Mouse (Mus musculus): ENCODE data around the gene Chrne. TPM values are rescaled to one million over a fixed set of nuclear protein-coding genes. Genes with fewer than 3 reads are reported as not detected.
"Not testable (repeated sequence)": the region's sequence is repeated elsewhere in the genome, so short reads cannot be mapped to it uniquely, and the experiment has no call there.

Chrne gene
- polyA plus RNA-seq, 1 experiment from 2014 or later = 0.33 TPM

- Histone ChIP-seq H3K9me3 (ENCODE audit: control insufficient read depth, low read length) (no peaks in the 10 kb centered on the region), H3K4me3 (ENCODE audit: low read length) (no peak overlapping the region), H3K4me2 (ENCODE audit: low read depth, low read length) (no peak overlapping the region), H3K36me3 (ENCODE audit: control insufficient read depth, insufficient read depth, low read length) (no peaks in the 10 kb centered on the region), H3K27ac (ENCODE audit: low read length) (no peak overlapping the region), H3K27me3 (ENCODE audit: control insufficient read depth, insufficient read depth, low read depth, low read length) (no peaks in the 10 kb centered on the region), H3K9ac (ENCODE audit: low read length) (no peak overlapping the region), H3K4me1 (replicated peaks; ENCODE audit: control insufficient read depth, insufficient read depth, low read length) (peaks cover 19% of the 10 kb centered on the region)
- 81% methylated on average over 6 of the region's 6 CpGs for WGBS
- ATAC-seq (ENCODE audit: low read depth) = no peak
Measured at GRCm38 (mm10) chr11:70573872-70574271, 45.1 kb downstream of the Chrne start.

GRCm38 (mm10) chr11:70572348-70572902, 46.6 kb downstream of the Chrne start:
- 39% methylated on average over 5 of the region's 5 CpGs for WGBS
- Histone ChIP-seq H3K9me3 (ENCODE audit: control insufficient read depth, low read length) (no peaks in the 10 kb centered on the region), H3K27me3 (ENCODE audit: control insufficient read depth, insufficient read depth, low read depth, low read length) (no peaks in the 10 kb centered on the region), H3K36me3 (ENCODE audit: control insufficient read depth, insufficient read depth, low read length) (no peaks in the 10 kb centered on the region), H3K4me2 (ENCODE audit: low read depth, low read length) (no peak overlapping the region), H3K4me1 (replicated peaks; ENCODE audit: control insufficient read depth, insufficient read depth, low read length) (peaks cover 6% of the 10 kb centered on the region), H3K4me3 (ENCODE audit: low read length) (no peak overlapping the region), H3K27ac (ENCODE audit: low read length) (0 out of 2 replicates have a peak overlapping the region, but pooled peaks have one; percentile 31), H3K9ac (ENCODE audit: low read length) (no peak overlapping the region)
- ATAC-seq (ENCODE audit: low read depth) = no peak

GRCm38 (mm10) chr11:70571641-70572040, 47.4 kb downstream of the Chrne start:
- no peaks in the 10 kb centered on the region for H3K36me3 ChIP-seq (ENCODE audit: control insufficient read depth, insufficient read depth, low read length)
- no peak for ATAC-seq (ENCODE audit: low read depth)
- no peak overlapping the region for H3K4me3 ChIP-seq (ENCODE audit: low read length)
- H3K9ac ChIP-seq (ENCODE audit: low read length) = no peak overlapping the region
- no peak overlapping the region for H3K27ac ChIP-seq (ENCODE audit: low read length)
- H3K27me3 ChIP-seq (ENCODE audit: control insufficient read depth, insufficient read depth, low read depth, low read length) = no peaks in the 10 kb centered on the region
- peaks cover 3% of the 10 kb centered on the region; the same call in 1 of the 2 replicates for H3K4me1 ChIP-seq (replicated peaks; ENCODE audit: control insufficient read depth, insufficient read depth, low read length)
- WGBS = 79% methylated on average over 1 of the region's 1 CpGs
- no peak overlapping the region for H3K4me2 ChIP-seq (ENCODE audit: low read depth, low read length)
- no peaks in the 10 kb centered on the region for H3K9me3 ChIP-seq (ENCODE audit: control insufficient read depth, low read length)

GRCm38 (mm10) chr11:70570614-70571013, 48.4 kb downstream of the Chrne start:
- H3K27ac ChIP-seq (ENCODE audit: low read length); H3K9me3 ChIP-seq (ENCODE audit: control insufficient read depth, low read length); ATAC-seq (ENCODE audit: low read depth); H3K36me3 ChIP-seq (ENCODE audit: control insufficient read depth, insufficient read depth, low read length); H3K4me2 ChIP-seq (ENCODE audit: low read depth, low read length); H3K4me1 ChIP-seq (replicated peaks; ENCODE audit: control insufficient read depth, insufficient read depth, low read length); H3K4me3 ChIP-seq (ENCODE audit: low read length); H3K27me3 ChIP-seq (ENCODE audit: control insufficient read depth, insufficient read depth, low read depth, low read length); H3K9ac ChIP-seq (ENCODE audit: low read length): not testable (repeated sequence)
- 57% methylated on average over 1 of the region's 1 CpGs for WGBS

GRCm38 (mm10) chr11:70566586-70566985, 52.4 kb downstream of the Chrne start:
- Histone ChIP-seq H3K9ac (ENCODE audit: low read length) (no peak overlapping the region), H3K4me3 (ENCODE audit: low read length) (no peak overlapping the region), H3K27me3 (ENCODE audit: control insufficient read depth, insufficient read depth, low read depth, low read length) (no peaks in the 10 kb centered on the region), H3K27ac (ENCODE audit: low read length) (no peak overlapping the region), H3K9me3 (ENCODE audit: control insufficient read depth, low read length) (no peaks in the 10 kb centered on the region), H3K36me3 (ENCODE audit: control insufficient read depth, insufficient read depth, low read length) (no peaks in the 10 kb centered on the region), H3K4me2 (ENCODE audit: low read depth, low read length) (no peak overlapping the region), H3K4me1 (replicated peaks; ENCODE audit: control insufficient read depth, insufficient read depth, low read length) (peaks cover 21% of the 10 kb centered on the region)
- ATAC-seq (ENCODE audit: low read depth) = no peak
- WGBS = 69% methylated on average over 7 of the region's 7 CpGs

Other genes with a start within 250 kb of the Chrne start
- 36.3 and 37.3 TPM in 2 replicates for gene Pelp1, start 209.2 kb downstream of the Chrne start, polyA plus RNA-seq (2015; fragmentation: Nextera tagmentation; extraction: Ambion mirVana)
- gene Arrb2, start 186.6 kb downstream of the Chrne start, polyA plus RNA-seq (2015; fragmentation: Nextera tagmentation; extraction: Ambion mirVana) = 14.1 and 15.0 TPM in 2 replicates
- 39.8 and 43.7 TPM in 2 replicates for gene Med11, start 167.3 kb downstream of the Chrne start, polyA plus RNA-seq (2015; fragmentation: Nextera tagmentation; extraction: Ambion mirVana)
- 0.48 and 1.0 TPM in 2 replicates for gene Zmynd15, start 159.8 kb downstream of the Chrne start, polyA plus RNA-seq (2015; fragmentation: Nextera tagmentation; extraction: Ambion mirVana)
- gene Cxcl16, start 159.2 kb downstream of the Chrne start, polyA plus RNA-seq (2015; fragmentation: Nextera tagmentation; extraction: Ambion mirVana) = 7.5 and 8.3 TPM in 2 replicates
- gene Tm4sf5, start 114.0 kb downstream of the Chrne start, polyA plus RNA-seq (2015; fragmentation: Nextera tagmentation; extraction: Ambion mirVana) = 1.9 and 2.0 TPM in 2 replicates
- 0.34 and 0.72 TPM in 2 replicates for gene Vmo1, start 104.6 kb downstream of the Chrne start, polyA plus RNA-seq (2015; fragmentation: Nextera tagmentation; extraction: Ambion mirVana)
- gene Gltpd2, start 100.0 kb downstream of the Chrne start, polyA plus RNA-seq (2015; fragmentation: Nextera tagmentation; extraction: Ambion mirVana) = 0.54 and 0.73 TPM in 2 replicates
- 711 and 738 TPM in 2 replicates for gene Psmb6, start 93.8 kb downstream of the Chrne start, polyA plus RNA-seq (2015; fragmentation: Nextera tagmentation; extraction: Ambion mirVana)
- not detected in 2 replicates for gene Gm40193, start 86.3 kb downstream of the Chrne start, polyA plus RNA-seq (2015; fragmentation: Nextera tagmentation; extraction: Ambion mirVana)
- 12.5 and 13.1 TPM in 2 replicates for gene Pld2, start 79.2 kb downstream of the Chrne start, polyA plus RNA-seq (2015; fragmentation: Nextera tagmentation; extraction: Ambion mirVana)
- gene Mink1, start 56.3 kb downstream of the Chrne start, polyA plus RNA-seq (2015; fragmentation: Nextera tagmentation; extraction: Ambion mirVana) = 10.3 and 10.5 TPM in 2 replicates
- not detected in 2 replicates for gene 4930544D05Rik, start 3.4 kb downstream of the Chrne start, polyA plus RNA-seq (2015; fragmentation: Nextera tagmentation; extraction: Ambion mirVana)
- 0.35 and 0.50 TPM in 2 replicates for gene Gp1ba, start 19.9 kb upstream of the Chrne start, polyA plus RNA-seq (2015; fragmentation: Nextera tagmentation; extraction: Ambion mirVana)
- gene Rnf167, start 28.0 kb upstream of the Chrne start, polyA plus RNA-seq (2015; fragmentation: Nextera tagmentation; extraction: Ambion mirVana) = 129 and 134 TPM in 2 replicates
- gene Slc25a11, start 28.3 kb upstream of the Chrne start, polyA plus RNA-seq (2015; fragmentation: Nextera tagmentation; extraction: Ambion mirVana) = 156 and 171 TPM in 2 replicates
- 1,825 and 2,189 TPM in 2 replicates for gene Pfn1, start 35.4 kb upstream of the Chrne start, polyA plus RNA-seq (2015; fragmentation: Nextera tagmentation; extraction: Ambion mirVana)
- 37.9 and 56.8 TPM in 2 replicates for gene Eno3, start 38.0 kb upstream of the Chrne start, polyA plus RNA-seq (2015; fragmentation: Nextera tagmentation; extraction: Ambion mirVana)
- gene Spag7, start 50.2 kb upstream of the Chrne start, polyA plus RNA-seq (2015; fragmentation: Nextera tagmentation; extraction: Ambion mirVana) = 159 and 172 TPM in 2 replicates
- 14.8 and 15.6 TPM in 2 replicates for gene Camta2, start 68.9 kb upstream of the Chrne start, polyA plus RNA-seq (2015; fragmentation: Nextera tagmentation; extraction: Ambion mirVana)
- 1.5 and 1.9 TPM in 2 replicates for gene Inca1, start 80.9 kb upstream of the Chrne start, polyA plus RNA-seq (2015; fragmentation: Nextera tagmentation; extraction: Ambion mirVana)
- gene Kif1c, start 81.3 kb upstream of the Chrne start, polyA plus RNA-seq (2015; fragmentation: Nextera tagmentation; extraction: Ambion mirVana) = 3.2 and 3.4 TPM in 2 replicates
- 4.9 and 5.7 TPM in 2 replicates for gene Zfp3, start 145.0 kb upstream of the Chrne start, polyA plus RNA-seq (2015; fragmentation: Nextera tagmentation; extraction: Ambion mirVana)
- 0.20 and 0.35 TPM in 2 replicates for gene Scimp, start 193.4 kb upstream of the Chrne start, polyA plus RNA-seq (2015; fragmentation: Nextera tagmentation; extraction: Ambion mirVana)
- gene Rabep1, start 225.6 kb upstream of the Chrne start, polyA plus RNA-seq (2015; fragmentation: Nextera tagmentation; extraction: Ambion mirVana) = 30.0 and 30.2 TPM in 2 replicates

Data from lung, embryonic 16.5 days (tissue).